Mouse (Mus musculus) intestine, embryonic 14.5 days (tissue): Measurements from ENCODE around the gene Pnpla2. TPM values are rescaled to one million over a fixed set of nuclear protein-coding genes. Genes with fewer than 3 reads are reported as not detected.

Source experiments
- ATAC-seq: fragments of 200-750 bp; cut with Nextera tagmentation; replicated peaks from 2 replicates; pipeline ENCODE4 v1.8.0; 2017; ENCODE audit warnings: low read depth, moderate number of reproducible peaks, moderate TSS enrichment, moderate library complexity; ENCODE audit not compliant: low FRiP score, low TSS enrichment
- DNase-seq: peaks from one replicate; pipeline ENCODE4 v3.0.0-alpha.2; 2018; ENCODE audit warnings: low spot score
- H3K27ac ChIP-seq: fragments of 300-500 bp; sonication (generic); 2 replicates; pipeline ENCODE4 v1.5.1; 2014; ENCODE audit warnings: low read depth, mild to moderate bottlenecking, control low read depth
- H3K27me3 ChIP-seq: fragments of 300-500 bp; sonication (generic); replicated peaks from 2 replicates; pipeline ENCODE4 v1.6.1; 2014; ENCODE audit warnings: low read length, control low read depth; ENCODE audit not compliant: control insufficient read depth, insufficient read depth
- H3K36me3 ChIP-seq: fragments of 300-500 bp; sonication (generic); 2 replicates; pipeline ENCODE4 v1.6.1; 2014; ENCODE audit warnings: low read length, control low read depth; ENCODE audit not compliant: control insufficient read depth, insufficient read depth
- H3K4me1 ChIP-seq: fragments of 300-500 bp; sonication (generic); replicated peaks from 2 replicates; pipeline ENCODE4 v1.6.1; 2014; ENCODE audit warnings: low read length, control low read depth, mixed read lengths; ENCODE audit not compliant: control insufficient read depth, insufficient read depth
- H3K4me2 ChIP-seq: fragments of 300-500 bp; sonication (generic); 2 replicates; pipeline ENCODE4 v1.6.1; 2014; ENCODE audit warnings: low read length
- H3K4me3 ChIP-seq: fragments of 300-500 bp; sonication (generic); 2 replicates; pipeline ENCODE4 v1.5.1; 2014; ENCODE audit warnings: low read depth, low read length, control low read depth, mixed read lengths
- H3K9ac ChIP-seq: fragments of 300-500 bp; sonication (generic); 2 replicates; pipeline ENCODE4 v1.6.1; 2014; ENCODE audit warnings: mild to moderate bottlenecking, low read length
- H3K9me3 ChIP-seq: fragments of 300-500 bp; sonication (generic); 2 replicates; pipeline ENCODE4 v1.6.1; 2016; ENCODE audit warnings: low read length, control low read depth; ENCODE audit not compliant: control insufficient read depth
- WGBS: fragments of 180-500 bp; shearing (Covaris S2); extraction: QIAGEN DNeasy Blood & Tissue Kit; methylation state at CpG from one replicate; pipeline ENCODE4 v1.1.7; 2014; 5-methylcytosine and 5-hydroxymethylcytosine counted together
- polyA plus RNA-seq: library from polyadenylated mRNA; unstranded; fragments of >200 nt; fragmentation: Nextera tagmentation; extraction: Ambion mirVana; gene quantifications from 2 replicates; pipeline ENCODE4 v1.2.1, GENCODE M21; 2014

Gene Pnpla2
- polyA plus RNA-seq, 1 experiment from 2014 or later, result 30.2 TPM

DNA sequence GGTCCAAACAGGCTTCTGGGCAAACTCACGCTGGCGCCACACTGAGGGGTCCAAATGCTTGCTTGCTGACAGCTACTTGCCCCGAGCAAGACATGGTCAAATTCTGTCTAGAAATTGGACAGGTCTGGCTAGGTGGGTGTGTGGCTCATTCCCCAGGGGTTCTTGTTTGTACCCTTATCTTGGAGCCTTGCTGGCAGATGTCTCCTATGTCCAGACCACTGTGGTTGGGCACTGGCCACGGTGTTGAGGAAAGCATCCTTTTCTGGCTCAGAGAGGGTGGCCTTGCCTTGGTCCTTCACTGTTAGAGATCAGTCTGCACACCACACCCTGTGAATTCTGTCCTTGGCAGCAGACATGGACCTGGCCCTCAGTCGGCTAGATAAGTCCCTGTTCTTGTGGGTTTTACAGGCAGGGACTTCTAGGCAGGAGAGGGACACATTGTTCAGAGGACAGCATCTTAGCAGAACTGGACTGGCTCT lies 23.3 kb downstream of the Pnpla2 start:
- peaks cover 55% of the 10 kb centered on the region for H3K4me1 ChIP-seq
- H3K9me3 ChIP-seq, result no peaks in the 10 kb centered on the region
- peak overlapping the region; percentile 95; the same call in 1 of the 2 replicates for H3K27ac ChIP-seq
- WGBS, result 68% methylated on average over 5 of the region's 5 CpGs
- no peak overlapping the region for H3K4me3 ChIP-seq
- peak overlapping the region; percentile 97 for H3K4me2 ChIP-seq
- DNase-seq, result no peak
- H3K9ac ChIP-seq, result no peak overlapping the region
- peaks cover 10% of the 10 kb centered on the region for H3K27me3 ChIP-seq
- no peaks in the 10 kb centered on the region for H3K36me3 ChIP-seq
- no peak for ATAC-seq

DNA sequence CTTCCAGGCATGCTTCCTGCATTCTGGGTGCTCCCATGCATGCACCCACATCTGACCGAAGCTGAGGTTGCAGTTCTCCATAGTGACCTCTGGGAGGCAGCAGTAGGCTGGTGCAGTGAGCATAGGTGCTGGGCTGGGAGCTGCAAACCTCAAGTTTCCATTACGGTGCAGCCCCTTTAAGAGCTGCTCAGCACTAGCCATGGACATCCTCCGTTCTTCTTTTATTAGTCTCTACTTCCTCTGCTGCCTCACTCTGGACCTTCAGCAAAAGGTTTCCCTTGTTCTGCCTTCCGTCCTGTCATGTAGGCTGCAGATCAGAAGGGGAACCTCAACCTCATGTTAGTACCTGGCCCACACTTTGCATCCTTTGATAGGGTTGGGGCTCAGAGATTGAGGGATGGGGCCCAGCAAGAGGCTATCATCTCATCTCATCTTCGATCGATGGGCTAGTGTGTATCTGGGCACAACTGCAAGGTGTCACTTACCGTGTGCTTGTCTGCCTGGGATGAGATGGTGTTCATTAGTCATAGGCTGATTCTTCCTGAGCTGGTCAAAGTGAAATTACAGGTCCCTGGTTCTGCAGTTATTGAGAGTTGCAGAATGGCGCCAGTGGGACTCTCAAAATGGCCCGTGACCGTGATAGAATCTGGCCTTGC lies 26.0 kb downstream of the Pnpla2 start:
- Histone ChIP-seq H3K27ac (no peak overlapping the region), H3K27me3 (peaks cover 10% of the 10 kb centered on the region), H3K9me3 (no peaks in the 10 kb centered on the region), H3K36me3 (peaks cover under 1% of the 10 kb centered on the region; the same call in 1 of the 2 replicates), H3K4me1 (peaks cover 43% of the 10 kb centered on the region), H3K9ac (no peak overlapping the region), H3K4me3 (peak overlapping the region; percentile 57; the same call in 1 of the 2 replicates), H3K4me2 (peak overlapping the region; percentile 94)
- ATAC-seq, result peak; percentile 14; the same call in 1 of the 2 replicates
- DNase-seq, result peak; percentile 79
- WGBS, result 12% methylated on average over 10 of the region's 10 CpGs

DNA sequence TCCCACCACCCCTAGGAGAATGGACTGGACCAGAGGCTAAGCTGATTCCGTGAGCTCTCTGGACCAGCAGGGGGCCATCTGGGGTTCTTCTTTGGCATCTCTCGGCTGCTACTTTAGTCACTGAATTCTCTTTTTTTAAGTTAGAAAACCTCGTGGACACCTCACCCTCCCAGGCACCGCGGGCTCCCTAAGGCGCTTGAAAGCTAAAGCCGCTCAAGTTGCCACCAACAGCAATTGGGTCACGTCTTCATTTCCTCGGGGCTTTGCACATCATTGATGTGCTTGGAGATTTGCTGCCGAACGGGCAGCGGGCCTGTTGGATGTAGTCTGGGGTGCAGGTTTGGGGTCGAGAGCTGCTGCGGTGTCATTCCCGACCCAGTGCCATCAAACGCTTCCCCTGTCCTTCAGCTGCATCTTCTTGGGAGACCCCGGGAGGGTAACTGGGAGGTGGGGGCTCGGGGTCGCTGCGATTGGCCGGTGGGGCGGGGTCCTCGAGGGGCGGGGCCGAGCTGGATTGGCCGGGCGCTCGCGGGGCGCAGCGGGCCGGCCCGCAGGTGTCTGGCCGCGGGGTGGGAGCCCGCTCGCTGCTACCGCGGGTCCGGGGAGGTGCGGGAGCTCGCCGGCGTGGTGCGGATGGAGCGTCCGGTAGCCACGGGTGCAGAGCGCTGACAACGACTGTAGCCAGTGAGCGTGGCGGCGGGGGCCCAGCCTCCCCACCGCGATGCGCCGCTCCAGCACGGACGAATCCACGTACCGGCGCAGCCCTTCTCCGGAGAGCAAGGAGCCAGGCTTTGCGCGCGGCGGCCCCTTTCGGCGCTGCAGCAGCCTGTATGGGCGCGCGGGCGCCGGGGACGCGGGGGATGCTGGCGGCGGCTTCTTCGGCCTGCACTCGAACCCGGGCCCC lies 26.8 kb downstream of the Pnpla2 start:
- Histone ChIP-seq H3K4me2 (peak overlapping the region; percentile 94), H3K9ac (peak overlapping the region; percentile 42), H3K9me3 (no peaks in the 10 kb centered on the region), H3K36me3 (peaks cover 9% of the 10 kb centered on the region; the same call in 1 of the 2 replicates), H3K4me1 (peaks cover 39% of the 10 kb centered on the region), H3K4me3 (peak overlapping the region; percentile 57), H3K27me3 (peaks cover 10% of the 10 kb centered on the region), H3K27ac (no peak overlapping the region)
- ATAC-seq (peak; percentile 28; the same call in 1 of the 2 replicates), DNase-seq (peak; percentile 80)
- WGBS, result under 1% methylated on average over 62 of the region's 81 CpGs

DNA sequence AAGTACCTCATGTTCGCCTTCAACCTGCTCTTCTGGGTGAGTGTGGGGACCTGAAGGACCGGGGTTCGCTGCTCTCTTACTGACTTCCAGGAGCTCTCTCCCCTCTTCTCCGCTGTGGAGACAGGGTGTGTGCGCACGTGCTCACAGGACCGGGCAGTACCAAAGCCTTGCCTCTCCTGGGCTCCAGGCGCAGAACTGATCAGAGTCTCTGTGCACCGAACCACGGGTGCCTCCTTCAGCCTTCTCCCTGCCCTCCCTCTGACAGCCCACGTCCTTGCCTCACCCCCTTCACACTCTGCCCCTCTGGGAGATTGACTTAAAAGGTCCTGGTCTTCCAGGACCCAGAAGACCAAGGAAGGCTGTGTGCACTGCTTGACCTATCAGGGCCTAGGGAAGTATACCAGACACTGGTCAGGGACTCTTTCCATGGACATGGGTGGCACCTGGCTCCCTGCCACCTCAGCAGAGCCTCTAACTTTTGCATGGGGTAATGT lies 27.6 kb downstream of the Pnpla2 start:
- H3K27ac ChIP-seq, result no peak overlapping the region
- H3K9me3 ChIP-seq, result no peaks in the 10 kb centered on the region
- ATAC-seq, result no peak
- H3K9ac ChIP-seq, result peak overlapping the region; percentile 42
- 10% methylated on average over 11 of the region's 11 CpGs for WGBS
- peaks cover 12% of the 10 kb centered on the region; the same call in 1 of the 2 replicates for H3K36me3 ChIP-seq
- peaks cover 10% of the 10 kb centered on the region for H3K27me3 ChIP-seq
- no peak for DNase-seq
- peaks cover 32% of the 10 kb centered on the region for H3K4me1 ChIP-seq
- peak overlapping the region; percentile 57 for H3K4me3 ChIP-seq
- H3K4me2 ChIP-seq, result peak overlapping the region; percentile 94

DNA sequence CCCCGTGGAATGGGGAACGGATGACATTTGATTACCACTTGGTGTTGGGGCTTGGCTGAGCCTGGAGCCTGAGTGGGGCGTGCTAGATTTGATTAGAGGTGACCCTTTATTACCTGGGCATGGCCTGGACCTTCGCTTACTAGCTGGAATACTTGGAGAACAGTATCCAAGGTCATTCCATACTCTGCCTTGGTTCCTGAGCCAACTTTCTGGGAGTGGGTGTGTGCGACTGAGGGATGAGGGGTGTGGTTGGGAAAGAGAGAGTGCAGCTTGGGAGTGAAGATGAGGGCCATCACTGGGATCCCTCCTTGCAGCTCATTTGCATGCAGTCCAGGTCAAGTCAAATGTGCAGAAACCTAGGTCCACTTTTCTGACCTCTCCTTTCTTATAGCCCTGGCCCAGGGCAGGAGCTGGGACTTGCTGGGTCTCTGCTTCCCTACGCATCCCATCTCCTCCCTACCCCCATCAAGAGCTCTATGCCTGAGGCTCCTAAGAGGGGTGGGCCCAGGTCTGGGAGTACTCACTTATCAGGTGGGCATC lies 28.2 kb downstream of the Pnpla2 start:
- Histone ChIP-seq H3K4me3 (no peak overlapping the region), H3K9me3 (no peaks in the 10 kb centered on the region), H3K27me3 (peaks cover 10% of the 10 kb centered on the region), H3K36me3 (peaks cover 12% of the 10 kb centered on the region; the same call in 1 of the 2 replicates), H3K27ac (no peak overlapping the region), H3K4me1 (peaks cover 27% of the 10 kb centered on the region), H3K9ac (no peak overlapping the region), H3K4me2 (no peak overlapping the region)
- 74% methylated on average over 6 of the region's 6 CpGs for WGBS
- DNase-seq (no peak), ATAC-seq (no peak)

DNA sequence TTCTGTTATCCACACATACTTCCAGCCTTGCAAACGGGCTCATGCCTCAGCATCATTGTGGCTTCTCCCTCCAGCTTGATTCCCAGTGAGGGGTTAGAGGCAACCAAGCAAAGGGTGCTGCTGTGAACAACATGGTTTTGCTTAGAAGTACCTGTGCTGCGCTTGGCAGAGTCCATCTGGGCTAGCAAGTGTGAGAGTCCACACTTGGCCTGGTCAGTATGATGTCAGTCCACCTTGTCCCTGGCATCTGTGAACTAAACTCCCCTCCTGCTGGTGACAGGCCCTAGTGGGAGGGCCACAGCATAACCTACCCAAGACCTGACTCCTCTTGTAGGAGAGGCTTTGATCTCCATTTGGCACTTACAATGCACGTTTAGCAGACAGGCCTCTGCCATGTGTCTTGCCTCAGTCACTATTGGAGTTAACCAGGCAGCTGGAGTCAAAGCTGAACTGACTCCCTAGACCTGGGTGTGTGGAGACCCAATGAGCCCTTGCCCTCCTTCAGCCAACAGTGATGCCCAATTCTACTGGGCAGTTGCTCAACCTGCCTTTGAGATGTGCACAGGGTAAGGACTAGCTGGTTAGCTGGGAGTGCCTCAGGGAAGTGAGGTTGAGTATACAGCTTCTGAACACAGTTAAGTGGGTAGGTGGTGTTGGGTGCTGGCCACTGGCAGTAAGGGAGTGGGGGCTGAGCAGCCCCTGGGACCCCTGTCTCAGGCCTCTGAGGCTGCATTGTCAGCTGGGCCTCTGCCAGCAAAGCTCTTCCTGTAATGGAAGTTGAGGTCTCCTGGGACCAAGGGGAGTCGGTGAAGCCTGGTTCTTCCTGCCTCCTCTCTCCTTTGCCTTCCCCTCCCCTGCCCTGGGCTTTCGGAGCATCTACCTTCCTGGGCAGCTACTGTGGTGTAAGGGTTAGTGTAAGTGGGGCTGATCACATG lies 29.5 kb downstream of the Pnpla2 start:
- H3K9me3 ChIP-seq, result no peaks in the 10 kb centered on the region

DNA sequence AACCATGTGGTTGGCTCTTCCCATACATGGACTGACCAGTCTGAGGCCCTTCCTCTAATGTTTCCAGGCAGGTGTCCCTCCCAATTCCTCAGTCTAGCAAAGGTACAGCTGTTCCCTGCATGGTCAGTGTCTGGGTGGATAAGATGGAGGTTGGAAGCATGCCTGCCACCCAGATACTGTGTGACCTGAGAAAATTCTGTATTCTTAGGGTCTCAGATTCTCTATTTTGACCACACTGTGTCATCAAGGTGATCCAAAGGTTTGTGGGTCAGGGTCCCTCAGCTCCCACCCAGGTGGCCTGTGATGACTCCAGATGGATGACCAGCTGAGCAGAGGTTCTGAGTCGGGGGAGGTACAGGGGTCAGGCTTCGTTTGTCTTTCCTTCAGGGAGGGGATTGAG lies 30.2 kb downstream of the Pnpla2 start:
- Histone ChIP-seq H3K27me3 (peaks cover 10% of the 10 kb centered on the region), H3K9me3 (no peaks in the 10 kb centered on the region), H3K4me1 (peaks cover 24% of the 10 kb centered on the region), H3K36me3 (peaks cover 16% of the 10 kb centered on the region; the same call in 1 of the 2 replicates), H3K27ac (no peak overlapping the region), H3K9ac (no peak overlapping the region), H3K4me3 (no peak overlapping the region), H3K4me2 (no peak overlapping the region)
- no peak for DNase-seq
- 62% methylated on average over 2 of the region's 2 CpGs for WGBS
- ATAC-seq, result no peak

More for the DNA sequence above, 29.5 kb downstream of the Pnpla2 start:
- ATAC-seq (no peak), DNase-seq (no peak)
- H3K4me1 ChIP-seq, result peaks cover 24% of the 10 kb centered on the region
- H3K27ac ChIP-seq, result no peak overlapping the region
- H3K4me3 ChIP-seq, result no peak overlapping the region
- no peak overlapping the region for H3K9ac ChIP-seq
- 67% methylated on average over 5 of the region's 5 CpGs for WGBS
- H3K4me2 ChIP-seq, result no peak overlapping the region
- peaks cover 12% of the 10 kb centered on the region; the same call in 1 of the 2 replicates for H3K36me3 ChIP-seq
- H3K27me3 ChIP-seq, result peaks cover 10% of the 10 kb centered on the region
